Mouse (Mus musculus): ENCODE data around the gene Hist1h3g. TPM values are rescaled to one million over a fixed set of nuclear protein-coding genes. Genes with fewer than 3 reads are reported as not detected.

The Hist1h3g gene
- total RNA-seq, 2 experiments from 2014 or later: 3.6 to 4.6 TPM

Small RNA genes within 50 kb of the gene (microRNA-seq; reads per million reads assigned to microRNA genes)
- gene Gm44297 (not detected), gene Gm44359 (not detected), gene Gm44394 (not detected), gene n-TStga1 (not detected)

Other genes starting within 250 kb of the Hist1h3g start
- 10 to 100 TPM; 26.3 to 35.5 TPM for gene Zfp322a, start 166.2 kb upstream of the Hist1h3g start, total RNA-seq (2021)
- gene Abt1, start 111.6 kb upstream of the Hist1h3g start, total RNA-seq (2021): 1 to 10 TPM; 8.4 to 8.5 TPM
- not detected for gene Btn1a1, start 69.5 kb upstream of the Hist1h3g start, total RNA-seq (2021)
- 1 to 10 TPM in 1 of 2 experiments, under 1 TPM in 1; 0.93 to 1.5 TPM for gene Btn2a2, start 46.6 kb upstream of the Hist1h3g start, total RNA-seq (2021)
- gene Hist1h4h, start 4.4 kb upstream of the Hist1h3g start, total RNA-seq (2021): 100 to 1,000 TPM; 319 to 326 TPM
- gene Hist1h2af, start 1.5 kb upstream of the Hist1h3g start, total RNA-seq (2021): 1 to 10 TPM; 6.2 to 7.0 TPM
- 1 to 10 TPM in 1 of 2 experiments, under 1 TPM in 1; 0.79 to 1.2 TPM for gene Hist1h2bh, start 8.0 kb downstream of the Hist1h3g start, total RNA-seq (2021)
- gene Hist1h3f, start 8.6 kb downstream of the Hist1h3g start, total RNA-seq (2021): 10 to 100 TPM; 17.9 to 18.2 TPM
- gene Hist1h4f, start 16.2 kb downstream of the Hist1h3g start, total RNA-seq (2021): 100 to 1,000 TPM; 173 to 184 TPM
- 1 to 10 TPM; 4.7 to 6.5 TPM for gene Hist1h1d, start 17.8 kb downstream of the Hist1h3g start, total RNA-seq (2021)
- gene Hist1h3e, start 26.9 kb downstream of the Hist1h3g start, total RNA-seq (2021): 10 to 100 TPM; 46.6 to 51.6 TPM
- gene Hist1h2ae, start 35.8 kb downstream of the Hist1h3g start, total RNA-seq (2021): 1 to 10 TPM; 6.2 to 7.8 TPM
- gene Hist1h2bg, start 36.0 kb downstream of the Hist1h3g start, total RNA-seq (2021): 10 to 100 TPM; 86.3 to 99.7 TPM
- 10 to 100 TPM; 20.6 to 28.9 TPM for gene Hist1h2bf, start 38.8 kb downstream of the Hist1h3g start, total RNA-seq (2021)
- 1 to 10 TPM; 3.1 to 8.2 TPM for gene Hist1h2ad, start 39.0 kb downstream of the Hist1h3g start, total RNA-seq (2021)
- 10 to 100 TPM in 1 of 2 experiments, 1 to 10 TPM in 1; 7.7 to 10.8 TPM for gene Hist1h3d, start 40.3 kb downstream of the Hist1h3g start, total RNA-seq (2021)
- 100 to 1,000 TPM; 160 to 166 TPM for gene Hist1h4d, start 46.2 kb downstream of the Hist1h3g start, total RNA-seq (2021)
- 1 to 10 TPM; 7.0 to 7.4 TPM for gene Hist1h2be, start 85.7 kb downstream of the Hist1h3g start, total RNA-seq (2021)
- gene Hist1h1e, start 87.1 kb downstream of the Hist1h3g start, total RNA-seq (2021): 10 to 100 TPM; 70.8 to 73.2 TPM
- gene Hist1h2ac, start 148.5 kb downstream of the Hist1h3g start, total RNA-seq (2021): 1 to 10 TPM; 2.5 to 2.9 TPM
- 10 to 100 TPM; 32.1 to 33.8 TPM for gene Hist1h2bc, start 148.8 kb downstream of the Hist1h3g start, total RNA-seq (2021)
- gene Hist1h1t, start 160.4 kb downstream of the Hist1h3g start, total RNA-seq (2021): not detected
- 100 to 1,000 TPM; 107 to 117 TPM for gene Hist1h4c, start 163.0 kb downstream of the Hist1h3g start, total RNA-seq (2021)
- 1 to 10 TPM; 2.4 to 3.7 TPM for gene Hfe, start 175.4 kb downstream of the Hist1h3g start, total RNA-seq (2021)
- 10 to 100 TPM; 68.2 to 74.7 TPM for gene Hist1h1c, start 203.4 kb downstream of the Hist1h3g start, total RNA-seq (2021)
- gene Hist1h3c, start 210.2 kb downstream of the Hist1h3g start, total RNA-seq (2021): 1 to 10 TPM; 1.9 to 2.6 TPM
- 10 to 100 TPM; 17.9 to 19.8 TPM for gene Hist1h2bb, start 211.3 kb downstream of the Hist1h3g start, total RNA-seq (2021)
- gene Hist1h2ab, start 215.7 kb downstream of the Hist1h3g start, total RNA-seq (2021): 10 to 100 TPM; 28.3 to 44.5 TPM
- 10 to 100 TPM in 1 of 2 experiments, 1 to 10 TPM in 1; 9.7 to 14.5 TPM for gene Hist1h3b, start 216.8 kb downstream of the Hist1h3g start, total RNA-seq (2021)
- gene Hist1h4b, start 221.6 kb downstream of the Hist1h3g start, total RNA-seq (2021): 10 to 100 TPM; 87.5 to 90.3 TPM
- gene Hist1h4a, start 225.8 kb downstream of the Hist1h3g start, total RNA-seq (2021): 10 to 100 TPM; 62.2 to 71.7 TPM
- 10 to 100 TPM; 41.3 to 42.8 TPM for gene Hist1h3a, start 227.0 kb downstream of the Hist1h3g start, total RNA-seq (2021)
- 10 to 100 TPM; 26.1 to 28.4 TPM for gene Hist1h1a, start 228.2 kb downstream of the Hist1h3g start, total RNA-seq (2021)
- not detected for gene Trim38, start 234.5 kb downstream of the Hist1h3g start, total RNA-seq (2021)